Mouse (Mus musculus): Measurements from ENCODE around the gene Il4ra. TPM values are rescaled to one million over a fixed set of nuclear protein-coding genes. Genes with fewer than 3 reads are reported as not detected.

Gene Il4ra
- total and polyA plus RNA-seq, 3 experiments, result 49.6 to 142 (median 114) TPM

GRCm38 (mm10) chr7:125599373-125599973, 47.6 kb downstream of the Il4ra start:
- DNase-seq, result no peak

- no peak for DNase-seq
Observed at GRCm38 (mm10) chr7:125600136-125600535, 48.2 kb downstream of the Il4ra start.

GRCm38 (mm10) chr7:125600612-125601279, 48.8 kb downstream of the Il4ra start:
- no peak for DNase-seq

GRCm38 (mm10) chr7:125601280-125601670, 49.4 kb downstream of the Il4ra start:
- DNase-seq, result no peak

- DNase-seq, result no peak
Observed at GRCm38 (mm10) chr7:125601821-125602448, 50.0 kb downstream of the Il4ra start.

GRCm38 (mm10) chr7:125603185-125603631, 51.3 kb downstream of the Il4ra start, which contains the start of gene Il21r:
Il21r (plus strand) TSS chr7:125603429.
- no peak for DNase-seq

- no peak for DNase-seq
Observed at GRCm38 (mm10) chr7:125604362-125605319, 52.7 kb downstream of the Il4ra start.

GRCm38 (mm10) chr7:125605725-125606139, 53.8 kb downstream of the Il4ra start:
- DNase-seq, result no peak

GRCm38 (mm10) chr7:125606265-125607164, 54.6 kb downstream of the Il4ra start:
- no peak for DNase-seq

GRCm38 (mm10) chr7:125607384-125608182, 55.7 kb downstream of the Il4ra start:
- DNase-seq, result no peak

- DNase-seq, result no peak
Observed at GRCm38 (mm10) chr7:125608183-125608688, 56.3 kb downstream of the Il4ra start.

GRCm38 (mm10) chr7:125613579-125613978, 61.7 kb downstream of the Il4ra start:
- DNase-seq, result no peak

- DNase-seq, result no peak
Observed at GRCm38 (mm10) chr7:125615453-125615852, 63.5 kb downstream of the Il4ra start.

GRCm38 (mm10) chr7:125618016-125618415, 66.1 kb downstream of the Il4ra start:
- no peak for DNase-seq

GRCm38 (mm10) chr7:125620077-125620476, 68.2 kb downstream of the Il4ra start:
- no peak for DNase-seq

- DNase-seq, result no peak
Observed at GRCm38 (mm10) chr7:125622741-125623685, 71.1 kb downstream of the Il4ra start.

GRCm38 (mm10) chr7:125625219-125625618, 73.3 kb downstream of the Il4ra start:
- DNase-seq, result no peak

- DNase-seq, result no peak
Observed at GRCm38 (mm10) chr7:125625829-125626228, 73.9 kb downstream of the Il4ra start.
